Mouse (Mus musculus) lung, embryonic 14.5 days (tissue): ENCODE results near the gene Zfp715. TPM values are rescaled to one million over a fixed set of nuclear protein-coding genes. Genes with fewer than 3 reads are reported as not detected.
"Not testable (repeated sequence)": the region's sequence is repeated elsewhere in the genome, so short reads cannot be mapped to it uniquely, and the experiment has no call there.

Experiments used
- ATAC-seq: fragments of 200-750 bp; cut with Nextera tagmentation; 2 replicates; pipeline ENCODE4 v1.8.0; 2017; ENCODE audit warnings: mild to moderate bottlenecking, moderate TSS enrichment, moderate library complexity; ENCODE audit not compliant: insufficient read depth
- DNase-seq: peaks from one replicate; pipeline ENCODE4 v3.0.0-alpha.2; 2015
- H3K27ac ChIP-seq: fragments of 300-500 bp; sonication (generic); 2 replicates; pipeline ENCODE4 v1.5.1; 2014; ENCODE audit warnings: low read depth, mild to moderate bottlenecking, moderate library complexity
- H3K27me3 ChIP-seq: fragments of 300-500 bp; sonication (generic); 2 replicates; pipeline ENCODE4 v1.6.1; 2014; ENCODE audit warnings: low read length, control low read depth; ENCODE audit not compliant: insufficient read depth
- H3K36me3 ChIP-seq: fragments of 300-500 bp; sonication (generic); 2 replicates; pipeline ENCODE4 v1.6.1; 2014; ENCODE audit warnings: control low read depth; ENCODE audit not compliant: insufficient read depth
- H3K4me1 ChIP-seq: fragments of 300-500 bp; sonication (generic); 2 replicates; pipeline ENCODE4 v1.6.1; 2014; ENCODE audit warnings: antibody characterized with exemption, control low read depth; ENCODE audit not compliant: insufficient read depth
- H3K4me2 ChIP-seq: fragments of 300-500 bp; sonication (generic); 2 replicates; pipeline ENCODE4 v1.6.1; 2014; ENCODE audit warnings: mild to moderate bottlenecking
- H3K4me3 ChIP-seq: fragments of 300-500 bp; sonication (generic); 2 replicates; pipeline ENCODE4 v1.5.1; 2014; ENCODE audit warnings: low read depth, low read length
- H3K9ac ChIP-seq: fragments of 300-500 bp; sonication (generic); 2 replicates; pipeline ENCODE4 v1.6.1; 2014
- H3K9me3 ChIP-seq: fragments of 300-500 bp; sonication (generic); 2 replicates; pipeline ENCODE4 v1.6.1; 2016; ENCODE audit warnings: low read depth, low read length, control low read depth
- CTCF ChIP-seq: IDR thresholded peaks from 2 replicates; pipeline ENCODE4 v1.5.1; 2016; ENCODE audit warnings: antibody characterized with exemption, low read depth
- WGBS: fragments of 180-500 bp; shearing (Covaris S2); extraction: QIAGEN DNeasy Blood & Tissue Kit; methylation state at CpG from one replicate; pipeline ENCODE4 v1.1.7; 2014; 5-methylcytosine and 5-hydroxymethylcytosine counted together
- polyA plus RNA-seq: library from polyadenylated mRNA; unstranded; fragments of >200 nt; fragmentation: Nextera tagmentation; extraction: Ambion mirVana; gene quantifications from 2 replicates; pipeline ENCODE4 v1.2.1, GENCODE M21; 2014

Gene Zfp715
- polyA plus RNA-seq, 1 experiment from 2014 or later: 15.5 TPM

- Histone ChIP-seq H3K36me3 (no peaks in the 10 kb centered on the region), H3K9ac (no peak within 1 kb of the TSS), H3K4me2 (no peak within 1 kb of the TSS), H3K9me3 (no peaks in the 10 kb centered on the region), H3K27ac (no peak within 1 kb of the TSS), H3K27me3 (no peaks in the 10 kb centered on the region), H3K4me3 (no peak within 1 kb of the TSS), H3K4me1 (no peaks in the 10 kb centered on the region)
- ATAC-seq: no peak
- 52% methylated on average over 3 of the region's 3 CpGs for WGBS
- DNase-seq: no peak
- TF ChIP-seq CTCF: no peak
Observed at GRCm38 (mm10) chr7:43351154-43351553, 38.1 kb upstream of the Zfp715 start, which contains the start of gene Siglecf. TSS of gene Siglecf (plus strand) at chr7:43351341.

GRCm38 (mm10) chr7:43349623-43350022, 36.5 kb upstream of the Zfp715 start:
- H3K4me3 ChIP-seq, H3K4me2 ChIP-seq, H3K36me3 ChIP-seq, H3K9ac ChIP-seq, H3K9me3 ChIP-seq, H3K4me1 ChIP-seq, H3K27ac ChIP-seq, H3K27me3 ChIP-seq, ATAC-seq: not testable (repeated sequence)
- 62% methylated on average over 5 of the region's 5 CpGs for WGBS
- 0 out of 2 replicates have a peak, but pooled peaks have one; percentile 10 for TF ChIP-seq CTCF
- DNase-seq: peak; percentile 21

GRCm38 (mm10) chr7:43346571-43346970, 33.5 kb upstream of the Zfp715 start:
- DNase-seq (no peak), ATAC-seq (no peak)
- Histone ChIP-seq H3K36me3 (no peaks in the 10 kb centered on the region), H3K4me1 (no peaks in the 10 kb centered on the region), H3K27me3 (no peaks in the 10 kb centered on the region), H3K9me3 (no peaks in the 10 kb centered on the region), H3K27ac (no peak overlapping the region), H3K4me2 (no peak overlapping the region), H3K9ac (no peak overlapping the region), H3K4me3 (no peak overlapping the region)
- 61% methylated on average over 1 of the region's 1 CpGs for WGBS
- no peak for TF ChIP-seq CTCF

- Histone ChIP-seq H3K4me1 (no peaks in the 10 kb centered on the region), H3K4me3 (no peak overlapping the region), H3K27me3 (no peaks in the 10 kb centered on the region), H3K9me3 (no peaks in the 10 kb centered on the region), H3K4me2 (no peak overlapping the region), H3K9ac (no peak overlapping the region), H3K27ac (no peak overlapping the region), H3K36me3 (no peaks in the 10 kb centered on the region)
- no peak for TF ChIP-seq CTCF
- no peak for DNase-seq
- no peak for ATAC-seq
- 66% methylated on average over 4 of the region's 4 CpGs for whole genome bisulfite sequencing
Observed at GRCm38 (mm10) chr7:43346148-43346547, 33.1 kb upstream of the Zfp715 start.

- Histone ChIP-seq H3K4me3 (no peak overlapping the region), H3K9me3 (no peaks in the 10 kb centered on the region), H3K27ac (no peak overlapping the region), H3K4me2 (no peak overlapping the region), H3K36me3 (no peaks in the 10 kb centered on the region), H3K27me3 (no peaks in the 10 kb centered on the region), H3K9ac (no peak overlapping the region), H3K4me1 (no peaks in the 10 kb centered on the region)
- no peak for TF ChIP-seq CTCF
- WGBS: 77% methylated on average over 4 of the region's 4 CpGs
- DNase-seq: no peak
- ATAC-seq: no peak
Observed at GRCm38 (mm10) chr7:43344491-43344890, 31.4 kb upstream of the Zfp715 start.

GRCm38 (mm10) chr7:43344020-43344419, 30.9 kb upstream of the Zfp715 start:
- TF ChIP-seq CTCF: no peak
- Histone ChIP-seq H3K27ac (no peak overlapping the region), H3K9ac (no peak overlapping the region), H3K4me3 (no peak overlapping the region), H3K9me3 (no peaks in the 10 kb centered on the region), H3K36me3 (no peaks in the 10 kb centered on the region), H3K4me2 (no peak overlapping the region), H3K4me1 (no peaks in the 10 kb centered on the region), H3K27me3 (no peaks in the 10 kb centered on the region)
- whole genome bisulfite sequencing: 73% methylated on average over 2 of the region's 2 CpGs
- DNase-seq (no peak), ATAC-seq (no peak)

- Histone ChIP-seq H3K4me1 (no peaks in the 10 kb centered on the region), H3K27ac (no peak overlapping the region), H3K9me3 (no peaks in the 10 kb centered on the region), H3K4me3 (no peak overlapping the region), H3K9ac (no peak overlapping the region), H3K36me3 (no peaks in the 10 kb centered on the region), H3K4me2 (no peak overlapping the region), H3K27me3 (no peaks in the 10 kb centered on the region)
- DNase-seq: no peak
- no peak for TF ChIP-seq CTCF
- ATAC-seq: no peak
- WGBS: 62% methylated on average over 5 of the region's 5 CpGs
Observed at GRCm38 (mm10) chr7:43343191-43343590, 30.1 kb upstream of the Zfp715 start.

- H3K4me1 ChIP-seq: no peaks in the 10 kb centered on the region
- no peaks in the 10 kb centered on the region for H3K9me3 ChIP-seq
- ATAC-seq (no peak), DNase-seq (no peak)
- H3K4me2 ChIP-seq: no peak overlapping the region
- no peak overlapping the region for H3K4me3 ChIP-seq
- WGBS: 87% methylated on average over 4 of the region's 4 CpGs
- no peaks in the 10 kb centered on the region for H3K36me3 ChIP-seq
- no peak overlapping the region for H3K27ac ChIP-seq
- no peak for TF ChIP-seq CTCF
- H3K27me3 ChIP-seq: no peaks in the 10 kb centered on the region
- no peak overlapping the region for H3K9ac ChIP-seq
Observed at GRCm38 (mm10) chr7:43340771-43341170, 27.7 kb upstream of the Zfp715 start.
